Comparison of ENCODE assay signal across 16 mouse cellular contexts in genomic region chr7:40103057-40103945, GRCm38 (mm10).
A peak's percentile ranks its signal among the peaks of the same experiment; 100 is the strongest.
DNase-seq lines count a peak whose midpoint lies in the region; ATAC-seq and TF ChIP-seq lines count a peak whose summit lies in the region.
"Had no signal": no experiment of that assay in that cellular context is flagged by ENCODE, and none has a peak within 500 bp of the region (broad histone marks: within the 10 kb centered on the region; RNA-seq: fewer than 3 reads in every experiment).

No protein-coding gene starts in this region.

- H3K27me3 ChIP-seq in hindbrain, embryonic 11.5 days (ENCODE audit: control insufficient read depth, insufficient read depth, low read length) = no peaks in the 10 kb centered on the region
- H3K27me3 ChIP-seq in forebrain, postnatal 0 days (ENCODE audit: insufficient read depth, low read length) = no peaks in the 10 kb centered on the region
- H3K27me3 ChIP-seq: limb, embryonic 12.5 days; megakaryocyte, embryonic 14.5 days had no signal

- H3K9me3 ChIP-seq in hindbrain, embryonic 11.5 days (ENCODE audit: control insufficient read depth, low read length) = no peaks in the 10 kb centered on the region
- no peaks in the 10 kb centered on the region for H3K9me3 ChIP-seq in forebrain, postnatal 0 days (ENCODE audit: low read length)
- H3K9me3 ChIP-seq: limb, embryonic 12.5 days had no signal

- ATAC-seq in hindbrain, embryonic 11.5 days (ENCODE audit: low FRiP score) = no peak
- ATAC-seq in forebrain, postnatal 0 days = no peak
- ATAC-seq: hindbrain, postnatal 0 days; lung, postnatal 0 days had no signal

- H3K4me3 ChIP-seq in gastrocnemius, adult 2 months = no peak overlapping the region
- no peak overlapping the region for H3K4me3 ChIP-seq in hindbrain, embryonic 11.5 days (ENCODE audit: low read depth, low read length)
- no peak overlapping the region for H3K4me3 ChIP-seq in forebrain, postnatal 0 days (ENCODE audit: low read depth, low read length)
- H3K4me3 ChIP-seq: limb, embryonic 12.5 days; megakaryocyte, embryonic 14.5 days had no signal

- H3K4me2 ChIP-seq in hindbrain, embryonic 11.5 days (replicated peaks; ENCODE audit: low read depth, low read length) = no peak overlapping the region
- no peak overlapping the region for H3K4me2 ChIP-seq in forebrain, postnatal 0 days (ENCODE audit: low read depth)
- H3K4me2 ChIP-seq: limb, embryonic 12.5 days had no signal

- intact Hi-C loops in gastrocnemius, adult 2 months (cut with DNase I) = no loop called here

- no peak overlapping the region for H3K27ac ChIP-seq in gastrocnemius, adult 2 months
- no peak overlapping the region for H3K27ac ChIP-seq in hindbrain, embryonic 11.5 days (ENCODE audit: low read depth, low read length)
- no peak overlapping the region for H3K27ac ChIP-seq in forebrain, postnatal 0 days (ENCODE audit: low read depth, low read length)
- H3K27ac ChIP-seq: hindbrain, postnatal 0 days; limb, embryonic 12.5 days; liver, embryonic 14.5 days had no signal

- 87% methylated on average over 7 of the region's 7 CpGs for WGBS in hindbrain, embryonic 11.5 days
- WGBS in forebrain, postnatal 0 days = 78% methylated on average over 7 of the region's 7 CpGs

- H3K4me1 ChIP-seq in hindbrain, embryonic 11.5 days (replicated peaks; ENCODE audit: control insufficient read depth, insufficient read depth, low read length) = no peaks in the 10 kb centered on the region
- H3K4me1 ChIP-seq in forebrain, postnatal 0 days (ENCODE audit: insufficient read depth) = no peaks in the 10 kb centered on the region
- H3K4me1 ChIP-seq: limb, embryonic 12.5 days; megakaryocyte, embryonic 14.5 days had no signal

- no peaks in the 10 kb centered on the region for H3K36me3 ChIP-seq in hindbrain, embryonic 11.5 days (ENCODE audit: control insufficient read depth, insufficient read depth, low read length)
- no peaks in the 10 kb centered on the region for H3K36me3 ChIP-seq in forebrain, postnatal 0 days (ENCODE audit: insufficient read depth)
- H3K36me3 ChIP-seq: limb, embryonic 12.5 days had no signal

- H3K9ac ChIP-seq in hindbrain, embryonic 11.5 days (ENCODE audit: low read depth, low read length) = no peak overlapping the region
- H3K9ac ChIP-seq in forebrain, postnatal 0 days = no peak overlapping the region
- H3K9ac ChIP-seq: limb, embryonic 12.5 days; liver, embryonic 14.5 days had no signal

- peak; percentile 19 for DNase-seq in gastrocnemius, adult 2 months
- DNase-seq in gastrocnemius, postnatal 4 days (ENCODE audit: low spot score in 2 of 2) = no peak
- peak; percentile 4 for DNase-seq in urinary bladder, postnatal 14 days (ENCODE audit: low spot score)
- no peak for DNase-seq in urinary bladder, postnatal 25 days (ENCODE audit: low spot score)
- peak; percentile 23 for DNase-seq in fibroblast of lung, adult 2 months (ENCODE audit: low read depth)
- no peak for DNase-seq in hindbrain, embryonic 11.5 days (ENCODE audit: low spot score)
- DNase-seq in layer of hippocampus, postnatal 10 days (ENCODE audit: low spot score in 2 of 2) = no peak
- DNase-seq in forebrain, postnatal 0 days = no peak
- DNase-seq: cerebellum, adult 11-12 months; kidney, adult 2 months; right cerebral cortex, postnatal 25 days had no signal

- TF ChIP-seq CTCF in gastrocnemius, adult 2 months (IDR thresholded peaks at IDR 0.05) = no peak
- TF ChIP-seq CTCF in forebrain, postnatal 0 days (IDR thresholded peaks at IDR 0.05; ENCODE audit: low read depth) = no peak

Comparison
In these comparisons a context has a peak if more than half of its experiments do, and no peak if none do; other contexts are left out.
1. DNase-seq: peak in gastrocnemius, adult 2 months (single experiment), urinary bladder, postnatal 14 days (single experiment) and fibroblast of lung, adult 2 months (single experiment); none in gastrocnemius, postnatal 4 days (0 of 2), urinary bladder, postnatal 25 days (single experiment), hindbrain, embryonic 11.5 days (single experiment), layer of hippocampus, postnatal 10 days (0 of 2) and forebrain, postnatal 0 days (single experiment).